Mouse (Mus musculus) forebrain, embryonic 15.5 days (tissue): ENCODE measurements around the gene Kif5a. TPM values are rescaled to one million over a fixed set of nuclear protein-coding genes. Genes with fewer than 3 reads are reported as not detected.

Experiments
- ATAC-seq: fragments of 200-750 bp; cut with Nextera tagmentation; replicated peaks from 2 replicates; pipeline ENCODE4 v1.8.0; 2017; ENCODE audit warnings: mild to moderate bottlenecking, moderate TSS enrichment, moderate library complexity
- H3K27ac ChIP-seq: fragments of 300-500 bp; sonication (generic); replicated peaks from 2 replicates; pipeline ENCODE4 v1.5.1; 2015; ENCODE audit warnings: mild to moderate bottlenecking, inconsistent platforms
- H3K27me3 ChIP-seq: fragments of 300-500 bp; sonication (generic); 2 replicates; pipeline ENCODE4 v1.6.1; 2015; ENCODE audit warnings: inconsistent platforms
- H3K36me3 ChIP-seq: fragments of 300-500 bp; sonication (generic); 2 replicates; pipeline ENCODE4 v1.6.1; 2015; ENCODE audit warnings: mild to moderate bottlenecking, inconsistent platforms
- H3K4me1 ChIP-seq: fragments of 300-500 bp; sonication (generic); 2 replicates; pipeline ENCODE4 v1.6.1; 2015; ENCODE audit warnings: inconsistent platforms
- H3K4me2 ChIP-seq: fragments of 300-500 bp; sonication (generic); replicated peaks from 2 replicates; pipeline ENCODE4 v1.6.1; 2015; ENCODE audit warnings: mild to moderate bottlenecking, inconsistent platforms
- H3K4me3 ChIP-seq: fragments of 300-500 bp; sonication (generic); 2 replicates; pipeline ENCODE4 v1.5.1; 2015; ENCODE audit warnings: mild to moderate bottlenecking, inconsistent platforms
- H3K9ac ChIP-seq: fragments of 300-500 bp; sonication (generic); replicated peaks from 2 replicates; pipeline ENCODE4 v1.6.1; 2015; ENCODE audit warnings: mild to moderate bottlenecking, inconsistent platforms
- H3K9me3 ChIP-seq: fragments of 300-500 bp; sonication (generic); 2 replicates; pipeline ENCODE4 v1.6.1; 2016; ENCODE audit warnings: inconsistent platforms
- WGBS: fragments of 180-500 bp; shearing (Covaris S2); methylation state at CpG from one replicate; pipeline ENCODE4 v1.1.7; 2015; ENCODE audit warnings: mixed read lengths; 5-methylcytosine and 5-hydroxymethylcytosine counted together
- polyA plus RNA-seq: library from polyadenylated mRNA; unstranded; fragments of >200 nt; fragmentation: Nextera tagmentation; extraction: Ambion mirVana; gene quantifications from 2 replicates; pipeline ENCODE4 v1.2.1, GENCODE M21; 2015

Gene Kif5a
- polyA plus RNA-seq, 1 experiment from 2014 or later = 80.6 TPM

GRCm38 (mm10) chr10:127269884-127270283 lies 6.7 kb upstream of the Kif5a start:
- Histone ChIP-seq H3K4me2 (no peak overlapping the region), H3K27ac (no peak overlapping the region), H3K4me3 (no peak overlapping the region), H3K27me3 (no peaks in the 10 kb centered on the region), H3K36me3 (peaks cover 54% of the 10 kb centered on the region), H3K4me1 (peaks cover 37% of the 10 kb centered on the region), H3K9me3 (no peaks in the 10 kb centered on the region), H3K9ac (no peak overlapping the region)
- ATAC-seq = no peak
- WGBS = 78% methylated on average over 4 of the region's 4 CpGs

GRCm38 (mm10) chr10:127269036-127269435 lies 5.9 kb upstream of the Kif5a start:
- Histone ChIP-seq H3K9me3 (no peaks in the 10 kb centered on the region), H3K4me3 (no peak overlapping the region), H3K27me3 (peaks cover 3% of the 10 kb centered on the region; the same call in 1 of the 2 replicates), H3K4me2 (no peak overlapping the region), H3K36me3 (peaks cover 46% of the 10 kb centered on the region), H3K4me1 (peaks cover 37% of the 10 kb centered on the region), H3K27ac (no peak overlapping the region), H3K9ac (no peak overlapping the region)
- 87% methylated on average over 12 of the region's 12 CpGs for WGBS
- ATAC-seq = no peak

DNA sequence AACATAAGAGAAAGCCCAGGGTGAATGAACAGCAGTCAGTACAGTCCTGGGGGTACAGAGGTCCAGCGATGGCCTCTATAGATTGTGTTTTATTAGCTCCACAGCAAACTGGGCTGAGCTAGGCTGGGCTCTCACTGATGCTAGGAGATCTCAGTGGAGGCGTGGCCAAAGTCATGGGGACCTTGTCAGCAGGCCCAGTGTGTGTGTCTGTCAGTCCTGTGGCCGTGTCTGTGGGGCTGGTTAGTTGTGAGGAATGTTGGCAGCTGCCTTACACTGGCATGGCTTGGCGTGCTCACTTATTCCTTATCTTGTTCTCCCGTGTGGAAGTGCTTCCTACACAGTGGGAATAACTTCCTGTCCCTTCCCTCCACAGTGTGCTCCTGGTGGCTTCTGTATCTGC lies 5.3 kb upstream of the Kif5a start:
- peaks cover 3% of the 10 kb centered on the region; the same call in 1 of the 2 replicates for H3K27me3 ChIP-seq
- H3K36me3 ChIP-seq = peaks cover 45% of the 10 kb centered on the region
- H3K4me1 ChIP-seq = peaks cover 40% of the 10 kb centered on the region
- no peaks in the 10 kb centered on the region for H3K9me3 ChIP-seq
- no peak overlapping the region for H3K4me2 ChIP-seq
- no peak overlapping the region for H3K27ac ChIP-seq
- no peak for ATAC-seq
- 92% methylated on average over 5 of the region's 5 CpGs for WGBS
- no peak overlapping the region for H3K4me3 ChIP-seq
- no peak overlapping the region for H3K9ac ChIP-seq

- WGBS = 70% methylated on average over 5 of the region's 5 CpGs
- no peak for ATAC-seq
- H3K27ac ChIP-seq = peak overlapping the region; percentile 91
Measured at GRCm38 (mm10) chr10:127267318-127267717, 4.2 kb upstream of the Kif5a start.

DNA sequence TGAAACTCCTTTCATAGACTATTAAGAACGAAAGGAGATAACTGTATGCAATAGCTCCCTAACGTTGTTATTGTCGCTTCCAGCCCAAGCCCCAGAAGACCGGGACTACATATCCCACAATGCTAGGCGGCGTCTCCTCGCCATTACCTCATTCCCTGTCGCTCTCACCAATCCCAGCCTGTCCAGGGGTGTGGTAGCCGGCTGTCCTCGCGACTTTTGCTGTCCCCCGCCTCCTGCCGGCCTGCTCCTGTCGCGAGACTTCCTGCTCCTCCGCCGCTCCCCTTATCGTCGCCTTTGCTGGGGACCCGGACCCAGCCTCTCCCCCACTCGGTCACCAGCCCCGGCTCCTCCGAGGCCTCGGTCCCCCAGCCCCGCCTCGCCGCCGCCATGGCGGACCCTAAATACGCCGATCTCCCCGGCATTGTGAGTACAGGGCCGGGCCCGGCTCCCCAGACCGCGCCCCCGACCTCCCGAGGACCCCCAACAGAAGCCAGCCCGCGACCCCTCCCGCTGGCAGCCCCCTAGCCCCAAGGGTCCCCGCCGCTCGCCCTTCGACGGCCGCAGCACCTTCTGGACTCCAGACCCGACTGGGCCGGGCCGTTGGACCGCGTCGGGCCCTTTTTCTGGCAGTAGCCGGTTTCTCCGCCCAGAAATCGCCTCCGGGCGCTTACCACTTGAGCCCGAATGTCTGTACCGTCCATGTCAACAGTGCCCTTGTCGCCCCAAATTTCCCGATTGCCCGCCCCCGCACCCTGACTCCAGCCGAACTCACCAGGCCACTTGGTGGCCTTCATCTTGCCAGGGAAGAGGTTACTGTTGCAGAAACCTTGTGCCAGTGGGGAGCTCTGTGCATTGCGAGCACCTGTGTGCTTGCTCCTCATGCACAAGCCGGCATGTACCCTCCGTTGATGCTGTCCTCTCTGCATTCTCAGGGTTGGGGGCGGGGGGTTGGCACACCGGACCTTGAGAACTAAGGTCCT lies 3.3 kb upstream of the Kif5a start, which contains the start of gene Dctn2:
Dctn2 (plus strand) TSS at position 257 of the 980 bp plus-strand sequence.
- Histone ChIP-seq H3K9ac (peak within 1 kb of the TSS; percentile 100), H3K27ac (peak within 1 kb of the TSS; percentile 91), H3K27me3 (peaks cover 3% of the 10 kb centered on the region; the same call in 1 of the 2 replicates), H3K4me3 (peak within 1 kb of the TSS; percentile 100), H3K36me3 (peaks cover 26% of the 10 kb centered on the region), H3K4me2 (peak within 1 kb of the TSS; percentile 85), H3K4me1 (peaks cover 53% of the 10 kb centered on the region), H3K9me3 (no peaks in the 10 kb centered on the region)
- WGBS = under 1% methylated on average over 70 of the region's 70 CpGs
- ATAC-seq = peak; percentile 96

More at GRCm38 (mm10) chr10:127267318-127267717, 4.2 kb upstream of the Kif5a start:
- peak overlapping the region; percentile 100 for H3K9ac ChIP-seq
- peak overlapping the region; percentile 85 for H3K4me2 ChIP-seq
- H3K36me3 ChIP-seq = peaks cover 34% of the 10 kb centered on the region
- H3K9me3 ChIP-seq = no peaks in the 10 kb centered on the region
- peak overlapping the region; percentile 100 for H3K4me3 ChIP-seq
- H3K4me1 ChIP-seq = peaks cover 46% of the 10 kb centered on the region
- H3K27me3 ChIP-seq = peaks cover 3% of the 10 kb centered on the region; the same call in 1 of the 2 replicates

- peaks cover 20% of the 10 kb centered on the region for H3K36me3 ChIP-seq
- H3K4me3 ChIP-seq = peak overlapping the region; percentile 100
- peak overlapping the region; percentile 91 for H3K27ac ChIP-seq
- WGBS = 28% methylated on average over 4 of the region's 4 CpGs
- no peak for ATAC-seq
- peak overlapping the region; percentile 100; the same call in 1 of the 2 replicates for H3K9ac ChIP-seq
- H3K4me1 ChIP-seq = peaks cover 60% of the 10 kb centered on the region
- H3K4me2 ChIP-seq = peak overlapping the region; percentile 85
- H3K9me3 ChIP-seq = no peaks in the 10 kb centered on the region
- peaks cover 3% of the 10 kb centered on the region; the same call in 1 of the 2 replicates for H3K27me3 ChIP-seq
Measured at GRCm38 (mm10) chr10:127265727-127266111, 2.6 kb upstream of the Kif5a start.

DNA sequence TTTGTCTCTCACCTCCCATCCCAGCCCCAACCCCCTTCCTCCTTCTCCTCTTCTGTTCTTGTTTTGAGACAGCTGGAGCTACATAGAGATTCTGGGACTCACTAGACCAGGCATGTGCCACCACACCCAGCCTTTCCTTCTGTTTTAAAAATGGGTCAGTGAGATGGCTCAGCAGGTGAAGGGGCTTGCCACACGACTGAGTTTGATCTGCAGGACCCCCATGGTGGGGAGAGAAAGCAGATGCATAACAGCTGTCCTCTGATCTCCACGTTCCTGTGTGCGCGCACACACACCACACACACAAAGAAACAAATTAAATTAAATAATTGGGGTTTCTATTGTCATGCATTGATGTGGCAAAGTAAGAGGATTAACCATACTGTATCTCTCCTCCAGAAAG lies 1.8 kb upstream of the Kif5a start:
- H3K9me3 ChIP-seq = no peaks in the 10 kb centered on the region
- no peak overlapping the region for H3K4me2 ChIP-seq
- no peak overlapping the region for H3K27ac ChIP-seq
- H3K4me3 ChIP-seq = no peak overlapping the region
- no peak for ATAC-seq
- 64% methylated on average over 4 of the region's 4 CpGs for WGBS
- peaks cover 3% of the 10 kb centered on the region; the same call in 1 of the 2 replicates for H3K27me3 ChIP-seq
- H3K4me1 ChIP-seq = peaks cover 64% of the 10 kb centered on the region
- H3K9ac ChIP-seq = no peak overlapping the region
- H3K36me3 ChIP-seq = peaks cover 13% of the 10 kb centered on the region; the same call in 1 of the 2 replicates

DNA sequence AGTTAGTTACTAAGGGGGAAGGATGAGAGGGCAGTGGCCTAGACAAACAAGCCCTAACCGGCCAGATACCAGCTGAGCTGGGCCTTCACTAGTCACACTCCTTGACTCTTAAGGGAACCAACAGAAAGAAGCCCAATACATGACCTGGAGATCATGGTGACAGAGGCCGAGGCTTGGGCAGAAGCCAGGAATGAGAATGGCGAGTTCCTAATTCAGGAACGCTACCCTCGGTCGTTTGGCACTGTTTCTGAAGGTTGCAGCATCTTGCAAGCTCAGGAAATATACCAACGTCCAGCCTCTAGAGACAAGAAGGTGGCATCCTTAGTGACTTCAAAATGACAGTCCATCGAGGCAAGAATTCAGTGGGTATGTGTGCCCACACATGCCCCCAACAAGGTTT lies 1.2 kb upstream of the Kif5a start:
- WGBS = 75% methylated on average over 8 of the region's 8 CpGs

GRCm38 (mm10) chr10:127263631-127264030 lies 483 bp upstream of the Kif5a start:
- Histone ChIP-seq H3K27ac (peak overlapping the region; percentile 92; the same call in 1 of the 2 replicates), H3K9me3 (no peaks in the 10 kb centered on the region), H3K36me3 (0 out of 2 replicates have a peak, but pooled peaks cover 5% of the 10 kb centered on the region), H3K27me3 (peaks cover 3% of the 10 kb centered on the region; the same call in 1 of the 2 replicates), H3K4me2 (peak overlapping the region; percentile 79), H3K4me3 (peak overlapping the region; percentile 86), H3K4me1 (peaks cover 66% of the 10 kb centered on the region), H3K9ac (peak overlapping the region; percentile 84; the same call in 1 of the 2 replicates)
- no peak for ATAC-seq
- WGBS = 45% methylated on average over 3 of the region's 3 CpGs

More for the DNA sequence above, 1.2 kb upstream of the Kif5a start:
- no peak overlapping the region for H3K9ac ChIP-seq
- no peak for ATAC-seq
- H3K4me2 ChIP-seq = no peak overlapping the region
- H3K27me3 ChIP-seq = peaks cover 3% of the 10 kb centered on the region; the same call in 1 of the 2 replicates
- H3K9me3 ChIP-seq = no peaks in the 10 kb centered on the region
- 0 out of 2 replicates have a peak, but pooled peaks cover 11% of the 10 kb centered on the region for H3K36me3 ChIP-seq
- no peak overlapping the region for H3K4me3 ChIP-seq
- peaks cover 66% of the 10 kb centered on the region for H3K4me1 ChIP-seq
- no peak overlapping the region for H3K27ac ChIP-seq

DNA sequence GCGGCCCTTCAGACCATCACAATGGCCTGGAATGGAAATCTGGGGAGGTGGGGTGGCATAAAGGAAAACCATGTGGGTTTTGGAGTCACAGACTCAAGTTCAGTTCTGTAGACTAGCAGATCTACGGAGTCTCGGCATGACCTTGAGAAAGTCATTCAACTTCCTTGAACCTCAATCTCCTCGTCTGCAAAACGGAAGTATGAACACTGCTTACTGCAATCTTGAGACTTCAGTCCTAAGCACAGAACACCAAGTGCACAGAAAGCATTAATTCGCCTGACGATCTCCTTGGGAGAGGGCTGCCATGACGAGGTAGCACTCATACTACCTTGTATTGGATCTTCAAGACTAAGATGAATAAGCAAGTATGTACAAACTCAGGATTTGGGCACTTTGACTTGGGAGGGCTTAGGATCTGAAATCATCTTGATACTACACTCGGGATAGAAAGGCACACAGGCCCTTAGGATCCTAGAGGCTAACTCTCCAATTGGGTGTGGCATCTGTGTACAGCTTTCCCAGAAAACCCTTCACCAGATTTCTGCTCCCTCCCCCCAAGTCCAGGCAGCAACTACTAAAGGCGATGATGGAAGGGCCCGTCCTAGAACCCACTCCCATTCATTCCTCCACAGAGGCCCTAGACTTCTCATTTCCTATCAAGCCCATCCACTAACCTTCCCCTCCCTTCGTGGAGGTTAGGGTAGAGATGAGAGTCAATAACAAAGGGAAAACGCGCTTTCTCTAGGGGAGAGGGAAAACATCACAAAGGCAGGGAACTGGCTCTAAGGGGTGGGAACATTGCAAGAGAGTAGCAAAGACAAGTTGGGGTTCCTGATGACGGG lies 1.2 kb downstream of the Kif5a start:
- no peak for ATAC-seq
- WGBS = 57% methylated on average over 15 of the region's 15 CpGs
- Histone ChIP-seq H3K27me3 (peaks cover 3% of the 10 kb centered on the region; the same call in 1 of the 2 replicates), H3K4me1 (peaks cover 56% of the 10 kb centered on the region), H3K4me3 (peak overlapping the region; percentile 86), H3K36me3 (no peaks in the 10 kb centered on the region), H3K9me3 (no peaks in the 10 kb centered on the region), H3K9ac (peak overlapping the region; percentile 84), H3K4me2 (peak overlapping the region; percentile 79), H3K27ac (peak overlapping the region; percentile 92)

DNA sequence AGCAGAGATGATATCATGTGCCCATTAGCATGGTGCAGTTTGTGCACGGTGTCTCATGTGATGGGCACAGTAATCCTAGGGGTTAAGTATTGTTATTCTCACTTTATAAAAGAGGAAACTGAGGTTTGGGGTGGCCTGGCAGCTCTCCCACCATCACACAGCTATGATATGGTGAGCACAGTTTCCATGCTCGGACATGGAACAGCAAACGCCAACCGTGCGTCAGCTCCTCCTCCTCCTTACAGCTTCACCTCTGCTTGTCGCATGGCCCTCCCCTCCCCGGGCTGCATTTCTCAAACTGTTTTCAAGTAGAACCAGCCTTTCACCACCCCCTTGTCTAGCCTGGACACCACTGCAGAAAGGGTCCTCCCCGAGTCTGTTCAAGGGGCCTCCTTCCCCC lies 4.7 kb downstream of the Kif5a start:
- Histone ChIP-seq H3K27ac (no peak overlapping the region), H3K4me3 (no peak overlapping the region), H3K9me3 (no peaks in the 10 kb centered on the region), H3K4me2 (peak overlapping the region; percentile 7; the same call in 1 of the 2 replicates), H3K36me3 (no peaks in the 10 kb centered on the region), H3K27me3 (no peaks in the 10 kb centered on the region), H3K4me1 (peaks cover 56% of the 10 kb centered on the region), H3K9ac (no peak overlapping the region)
- 84% methylated on average over 8 of the region's 8 CpGs for WGBS
- ATAC-seq = no peak
